In genomic region chr11:107449169-107449910, GRCm38 (mm10) we compare ENCODE assay signal across 10 mouse cellular contexts. TPM values are rescaled to one million over a fixed set of nuclear protein-coding genes. Genes with fewer than 3 reads are reported as not detected.
DNase-seq lines count a peak whose midpoint lies in the region; ATAC-seq and TF ChIP-seq lines count a peak whose summit lies in the region.
"Had no signal": no experiment of that assay in that cellular context is flagged by ENCODE, and none has a peak within 500 bp of the region (broad histone marks: within the 10 kb centered on the region; RNA-seq: fewer than 3 reads in every experiment).

No protein-coding gene starts in this region.

- no peak overlapping the region for H3K4me2 ChIP-seq in lung, embryonic 15.5 days

- H3K36me3 ChIP-seq in lung, embryonic 15.5 days = no peaks in the 10 kb centered on the region

- 69% methylated on average over 17 of the region's 17 CpGs for whole genome bisulfite sequencing in lung, embryonic 15.5 days
- 70% methylated on average over 17 of the region's 17 CpGs for WGBS in lung, adult 2 months

- DNase-seq in lung, adult 2 months = no peak
- DNase-seq in ZHBTc4 (ENCODE audit: low read depth, low spot score) = peak; percentile 93
- DNase-seq in heart, postnatal 36 days = peak; percentile 45 to 48
- peak; percentile 25 to 32 for DNase-seq in spleen, postnatal 14 days (ENCODE audit: low spot score in 2 of 2)
- DNase-seq in adrenal gland, postnatal 4 days (ENCODE audit: low spot score in 2 of 2) = no peak
- DNase-seq in kidney, adult 9 months = no peak
- no peak for DNase-seq in right cerebral cortex, postnatal 36 days (ENCODE audit: low spot score in 2 of 2)
- DNase-seq: right cerebral cortex, adult 18-20 months had no signal

- peaks cover 36% of the 10 kb centered on the region for H3K4me1 ChIP-seq in lung, embryonic 15.5 days
- peaks cover 19% of the 10 kb centered on the region for H3K4me1 ChIP-seq in lung, adult 2 months (ENCODE audit: control insufficient read depth, insufficient read depth, low read length)

- H3K27me3 ChIP-seq in lung, embryonic 15.5 days = no peaks in the 10 kb centered on the region
- H3K27me3 ChIP-seq: Patski had no signal

- TF ChIP-seq POLR2A in lung, adult 2 months (IDR thresholded peaks at IDR 0.05; ENCODE audit: borderline replicate concordance, extremely low read depth, low read depth, low read length) = no peak

- H3K27ac ChIP-seq in lung, embryonic 15.5 days = no peak overlapping the region

- no peak overlapping the region for H3K4me3 ChIP-seq in lung, embryonic 15.5 days
- no peak overlapping the region for H3K4me3 ChIP-seq in lung, adult 2 months (replicated peaks; ENCODE audit: extremely low read depth, low read depth, low read length)

- H3K9ac ChIP-seq in lung, embryonic 15.5 days = no peak overlapping the region

- H3K9me3 ChIP-seq in lung, embryonic 15.5 days = no peaks in the 10 kb centered on the region

- 0 out of 2 replicates have a peak, but pooled peaks have one; percentile 27 for ATAC-seq in lung, embryonic 15.5 days (ENCODE audit: borderline replicate concordance, extremely low read depth, low FRiP score, low TSS enrichment)
- ATAC-seq: Patski had no signal

- intact Hi-C loops in heart, postnatal 36 days (cut with DNase I) = no loop called here

- TF ChIP-seq CTCF in lung, adult 2 months (IDR thresholded peaks at IDR 0.05; ENCODE audit: insufficient read depth, low read length) = no peak

RNA-seq across cellular contexts. Expression of gene Pitpnc1, which starts 21.2 kb away (rescaled TPM):
- 15.9 and 16.7 TPM in 2 replicates for polyA plus RNA-seq in lung, embryonic 15.5 days (2015; fragmentation: Nextera tagmentation; extraction: Ambion mirVana)
- polyA plus RNA-seq in lung, adult 2 months (2012; rRNA removed) = 27.2 and 39.0 TPM in 2 replicates
- total RNA-seq in heart, postnatal 36 days (2021) = 10 to 100 TPM; 60.7 to 68.4 TPM
- total RNA-seq in adrenal gland, postnatal 4 days (2021) = 10 to 100 TPM; 23.2 to 24.7 TPM

RNA-seq across cellular contexts. Expression of gene Psmd12, which starts 29.9 kb away (rescaled TPM):
- 166 and 178 TPM in 2 replicates for polyA plus RNA-seq in lung, embryonic 15.5 days (2015; fragmentation: Nextera tagmentation; extraction: Ambion mirVana)
- polyA plus RNA-seq in lung, adult 2 months (2012; rRNA removed) = 8.3 and 12.9 TPM in 2 replicates
- 10 to 100 TPM; 89.6 to 92.4 TPM for total RNA-seq in heart, postnatal 36 days (2021)
- total RNA-seq in adrenal gland, postnatal 4 days (2021) = 10 to 100 TPM; 82.7 to 89.0 TPM

Comparison
In these comparisons a context has a peak if more than half of its experiments do, and no peak if none do; other contexts are left out.
1. DNase-seq: peak in ZHBTc4 (single experiment), heart, postnatal 36 days (2 of 2) and spleen, postnatal 14 days (2 of 2); none in lung, adult 2 months (single experiment), adrenal gland, postnatal 4 days (0 of 2), kidney, adult 9 months (single experiment) and right cerebral cortex, postnatal 36 days (0 of 2).